Mouse (Mus musculus) liver, embryonic 16.5 days (tissue): ENCODE data around the gene Coq7. TPM values are rescaled to one million over a fixed set of nuclear protein-coding genes. Genes with fewer than 3 reads are reported as not detected.

Source experiments
- polyA plus RNA-seq: library from polyadenylated mRNA; unstranded; fragments of >200 nt; fragmentation: Nextera tagmentation; extraction: Ambion mirVana; gene quantifications from 2 replicates; pipeline ENCODE4 v1.2.1, GENCODE M21; 2015

Gene Coq7
- polyA plus RNA-seq, 1 experiment from 2014 or later = 32.7 TPM

Other genes starting within 250 kb of the Coq7 start
- 0.23 and 0.24 TPM in 2 replicates for gene Syt17, start 85.1 kb downstream of the Coq7 start, polyA plus RNA-seq
- 0.96 and 1.0 TPM in 2 replicates for gene Itpripl2, start 41.4 kb downstream of the Coq7 start, polyA plus RNA-seq
- gene Tmc7, start 51.4 kb upstream of the Coq7 start, polyA plus RNA-seq = 0.26 and 0.53 TPM in 2 replicates
- 0.05 and 0.28 TPM in 2 replicates for gene Tmc5, start 63.9 kb upstream of the Coq7 start, polyA plus RNA-seq
- gene Gde1, start 172.4 kb upstream of the Coq7 start, polyA plus RNA-seq = 35.9 and 37.9 TPM in 2 replicates
- 8.3 and 8.9 TPM in 2 replicates for gene Ccp110, start 179.2 kb upstream of the Coq7 start, polyA plus RNA-seq
- 29.9 and 31.3 TPM in 2 replicates for gene Vps35l, start 206.9 kb upstream of the Coq7 start, polyA plus RNA-seq